Mouse (Mus musculus) liver, embryonic 14.5 days (tissue): ENCODE measurements around the gene Atg4d. TPM values are rescaled to one million over a fixed set of nuclear protein-coding genes. Genes with fewer than 3 reads are reported as not detected.
A peak's percentile ranks its signal among the peaks of the same experiment; 100 is the strongest.
"Not testable (repeated sequence)": the region's sequence is repeated elsewhere in the genome, so short reads cannot be mapped to it uniquely, and the experiment has no call there.

Experiments
- ATAC-seq: fragments of 200-750 bp; cut with Nextera tagmentation; 2 replicates; pipeline ENCODE4 v1.8.0; 2017; ENCODE audit warnings: moderate number of reproducible peaks, mild to moderate bottlenecking, moderate library complexity; ENCODE audit not compliant: insufficient read depth
- DNase-seq, 3 experiments: peaks; one replicate each; pipeline ENCODE4 v3.0.0-alpha.2; 2012 to 2013; ENCODE audit warnings: low read depth in 3 of 3, low spot score in 3 of 3
- H3K27ac ChIP-seq: fragments of 300-500 bp; sonication (generic); 2 replicates; pipeline ENCODE4 v1.5.1; 2014; ENCODE audit warnings: moderate library complexity, mild to moderate bottlenecking, control low read depth, inconsistent platforms
- H3K27me3 ChIP-seq: fragments of 300-500 bp; sonication (generic); 2 replicates; pipeline ENCODE4 v1.6.1; 2014; ENCODE audit warnings: mild to moderate bottlenecking, low read length, moderate library complexity; ENCODE audit not compliant: control insufficient read depth, insufficient read depth
- H3K36me3 ChIP-seq: fragments of 300-500 bp; sonication (generic); replicated peaks from 2 replicates; pipeline ENCODE4 v1.6.1; 2014; ENCODE audit warnings: low read depth; ENCODE audit not compliant: control insufficient read depth, insufficient read depth
- H3K4me1 ChIP-seq, 2 experiments: fragments of 200-500 bp in 1 of 2; fragments of 300-500 bp in 1 of 2; sonication (generic) in 1 of 2; replicated peaks; 2 replicates each; pipeline ENCODE4 v1.6.1; 2012 to 2014; ENCODE audit warnings: antibody characterized with exemption in 1 of 2, inconsistent platforms in 1 of 2, low read length in 1 of 2; ENCODE audit not compliant: control insufficient read depth in 2 of 2, insufficient read depth in 2 of 2
- H3K4me2 ChIP-seq: fragments of 300-500 bp; sonication (generic); 2 replicates; pipeline ENCODE4 v1.6.1; 2014; ENCODE audit warnings: low read depth, mild to moderate bottlenecking, control low read depth, moderate library complexity
- H3K4me3 ChIP-seq, 2 experiments: fragments of 200-500 bp in 1 of 2; fragments of 300-500 bp in 1 of 2; sonication (generic) in 1 of 2; 2 replicates each; pipeline ENCODE4 v1.5.1; 2012 to 2014; ENCODE audit warnings: low read depth in 2 of 2, low read length in 2 of 2, mild to moderate bottlenecking in 2 of 2, control low read depth in 1 of 2, inconsistent platforms in 1 of 2, moderate library complexity in 1 of 2; ENCODE audit not compliant: insufficient read depth in 1 of 2
- H3K9ac ChIP-seq: fragments of 300-500 bp; sonication (generic); replicated peaks from 2 replicates; pipeline ENCODE4 v1.6.1; 2014; ENCODE audit warnings: mild to moderate bottlenecking, control low read depth, moderate library complexity
- H3K9me3 ChIP-seq: fragments of 300-500 bp; sonication (generic); 2 replicates; pipeline ENCODE4 v1.6.1; 2016; ENCODE audit warnings: low read length, mixed read lengths; ENCODE audit not compliant: control insufficient read depth
- CTCF ChIP-seq: IDR thresholded peaks from 2 replicates; pipeline ENCODE4 v1.5.1; 2016; ENCODE audit warnings: antibody characterized with exemption, low read depth, control low read depth
- EP300 ChIP-seq: IDR thresholded peaks from 2 replicates; pipeline ENCODE4 v1.6.1; 2016; ENCODE audit warnings: antibody characterized with exemption, low read depth
- WGBS: fragments of 180-500 bp; shearing (Covaris S2); extraction: QIAGEN DNeasy Blood & Tissue Kit; methylation state at CpG from one replicate; pipeline ENCODE4 v1.1.7; 2014; ENCODE audit not compliant: insufficient replicate concordance; 5-methylcytosine and 5-hydroxymethylcytosine counted together
- polyA plus RNA-seq, 2 experiments: library from polyadenylated mRNA; depleted of rRNA in 1 of 2; stranded (reverse) in 1 of 2; unstranded in 1 of 2; fragments of >200 nt; fragmentation: Nextera tagmentation in 1 of 2; extraction: Ambion mirVana in 1 of 2; gene quantifications; 2 replicates each; pipeline versions ENCODE4 v1.2.1 to v1.2.3; 2012 to 2014

Gene Atg4d
- polyA plus RNA-seq, 2 experiments, result 38.9 to 69.3 TPM

DNA sequence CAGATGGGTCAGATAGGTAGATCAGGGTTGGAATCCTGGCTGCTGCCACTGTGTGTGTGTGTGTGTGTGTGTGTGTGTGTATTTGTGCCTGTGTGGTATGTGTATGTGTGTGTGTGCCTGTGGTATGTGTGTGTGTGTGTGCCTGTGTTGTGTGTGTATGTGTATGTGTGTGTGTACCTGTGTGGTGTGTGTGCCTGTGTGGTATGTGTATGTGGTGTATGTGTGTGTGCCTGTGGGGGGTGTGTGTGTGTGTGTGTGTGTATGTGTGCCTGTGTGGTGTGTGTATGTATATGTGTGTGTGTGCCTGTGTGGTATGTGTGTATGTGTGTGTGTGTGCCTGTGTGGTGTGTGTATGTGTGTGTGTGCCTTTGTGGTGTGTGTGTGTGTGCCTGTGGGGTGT is 10.4 kb upstream of the Atg4d start:
- H3K9ac ChIP-seq, result no peak overlapping the region
- H3K27me3 ChIP-seq, result peaks cover 19% of the 10 kb centered on the region
- H3K4me2 ChIP-seq, result no peak overlapping the region
- no peaks in the 10 kb centered on the region for H3K4me1 ChIP-seq
- no peak overlapping the region for H3K27ac ChIP-seq
- H3K36me3 ChIP-seq, result no peaks in the 10 kb centered on the region
- TF ChIP-seq CTCF (no peak), EP300 (no peak)
- no peak overlapping the region for H3K4me3 ChIP-seq
- DNase-seq (no peak), ATAC-seq (no peak)
- H3K9me3 ChIP-seq, result no peaks in the 10 kb centered on the region

DNA sequence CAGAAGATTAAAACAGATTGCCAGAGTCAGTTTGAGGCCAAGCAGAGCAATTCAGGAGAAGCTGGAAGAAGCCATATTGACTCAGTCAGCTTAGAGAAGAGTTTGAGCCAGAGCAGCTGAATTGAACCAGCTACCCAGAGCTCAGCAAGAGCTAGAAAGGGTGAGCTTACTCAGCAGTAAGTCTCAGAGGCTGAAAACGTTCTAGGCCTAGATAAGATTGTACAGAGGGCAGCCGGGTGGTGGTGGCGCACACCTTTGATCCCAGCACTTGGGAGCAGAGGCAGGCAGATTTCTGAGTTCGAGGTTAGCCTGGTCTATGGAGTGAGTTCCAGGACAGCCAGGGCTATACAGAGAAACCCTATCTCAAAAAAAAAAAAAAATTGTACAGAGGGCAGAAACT is 8.7 kb upstream of the Atg4d start:
- H3K4me2 ChIP-seq, H3K27me3 ChIP-seq, H3K9ac ChIP-seq, H3K27ac ChIP-seq, H3K4me3 ChIP-seq, DNase-seq, H3K36me3 ChIP-seq, H3K9me3 ChIP-seq, H3K4me1 ChIP-seq, ATAC-seq: not testable (repeated sequence)
- 34% methylated on average over 4 of the region's 4 CpGs for WGBS

DNA sequence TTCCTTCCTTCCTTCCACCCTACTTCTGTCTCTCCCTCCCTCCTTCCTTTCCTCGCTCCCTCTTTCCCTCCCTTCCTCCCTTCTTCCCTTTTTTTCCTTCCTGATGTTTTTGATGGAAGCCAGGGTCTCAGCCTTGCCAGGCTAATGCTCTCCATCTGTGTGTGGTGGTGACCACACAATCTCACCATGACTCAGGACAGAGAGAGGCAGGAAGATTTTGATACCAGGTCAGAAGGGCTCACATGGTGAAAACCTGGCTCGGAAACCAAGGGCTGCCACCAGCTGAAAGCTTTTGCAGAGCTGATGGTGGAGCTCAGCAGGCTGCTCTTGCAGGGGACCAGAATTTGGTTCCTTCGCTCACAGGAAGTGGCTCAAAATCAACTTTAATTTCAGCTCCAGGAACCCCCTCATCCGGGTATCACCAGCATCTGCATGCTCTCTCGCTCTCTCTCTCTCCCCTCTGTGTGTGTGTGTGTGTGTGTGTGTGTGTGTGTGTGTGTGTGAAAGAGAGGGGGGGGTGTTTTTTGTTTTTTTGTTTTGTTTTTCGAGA is 4.5 kb upstream of the Atg4d start:
- TF ChIP-seq EP300 (no peak), CTCF (no peak)
- H3K4me3 ChIP-seq, result no peak overlapping the region
- H3K27me3 ChIP-seq, result no peaks in the 10 kb centered on the region
- H3K27ac ChIP-seq, result no peak overlapping the region
- peaks cover 15 to 21% of the 10 kb centered on the region in 2 experiments for H3K4me1 ChIP-seq
- H3K36me3 ChIP-seq, result no peaks in the 10 kb centered on the region
- no peaks in the 10 kb centered on the region for H3K9me3 ChIP-seq
- WGBS, result 57% methylated on average over 6 of the region's 6 CpGs
- H3K4me2 ChIP-seq, result no peak overlapping the region
- ATAC-seq (no peak), DNase-seq (no peak)
- no peak overlapping the region for H3K9ac ChIP-seq

DNA sequence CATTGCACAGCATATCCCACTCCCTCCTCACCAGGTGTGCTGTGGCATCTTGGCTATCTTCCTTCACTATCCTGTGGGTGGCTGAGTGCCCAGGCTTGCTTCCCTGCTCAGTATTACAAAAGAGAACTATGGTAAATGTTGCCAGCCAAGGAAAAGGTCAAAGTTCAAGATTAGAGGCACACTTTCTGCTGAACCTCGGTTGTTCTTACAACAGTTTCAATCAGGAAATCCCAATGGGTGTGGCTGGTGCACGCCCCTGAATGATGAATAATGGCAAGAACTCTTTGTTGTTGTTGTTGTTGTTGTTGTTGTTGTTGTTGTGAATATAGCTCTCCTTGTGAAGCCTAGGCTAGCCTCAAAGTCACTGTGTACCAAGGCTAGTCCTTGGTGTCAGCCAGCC is 3.3 kb upstream of the Atg4d start:
- 24% methylated on average over 2 of the region's 2 CpGs for WGBS
- no peak for TF ChIP-seq CTCF
- no peak overlapping the region for H3K27ac ChIP-seq
- H3K9me3 ChIP-seq, result no peaks in the 10 kb centered on the region
- no peak overlapping the region for H3K4me2 ChIP-seq
- peaks cover 4% of the 10 kb centered on the region for H3K36me3 ChIP-seq
- ATAC-seq (no peak), DNase-seq (no peak)
- H3K4me3 ChIP-seq, result no peak overlapping the region
- no peaks in the 10 kb centered on the region for H3K27me3 ChIP-seq
- no peak overlapping the region for H3K9ac ChIP-seq
- H3K4me1 ChIP-seq, result peaks cover 22 to 32% of the 10 kb centered on the region in 2 experiments

DNA sequence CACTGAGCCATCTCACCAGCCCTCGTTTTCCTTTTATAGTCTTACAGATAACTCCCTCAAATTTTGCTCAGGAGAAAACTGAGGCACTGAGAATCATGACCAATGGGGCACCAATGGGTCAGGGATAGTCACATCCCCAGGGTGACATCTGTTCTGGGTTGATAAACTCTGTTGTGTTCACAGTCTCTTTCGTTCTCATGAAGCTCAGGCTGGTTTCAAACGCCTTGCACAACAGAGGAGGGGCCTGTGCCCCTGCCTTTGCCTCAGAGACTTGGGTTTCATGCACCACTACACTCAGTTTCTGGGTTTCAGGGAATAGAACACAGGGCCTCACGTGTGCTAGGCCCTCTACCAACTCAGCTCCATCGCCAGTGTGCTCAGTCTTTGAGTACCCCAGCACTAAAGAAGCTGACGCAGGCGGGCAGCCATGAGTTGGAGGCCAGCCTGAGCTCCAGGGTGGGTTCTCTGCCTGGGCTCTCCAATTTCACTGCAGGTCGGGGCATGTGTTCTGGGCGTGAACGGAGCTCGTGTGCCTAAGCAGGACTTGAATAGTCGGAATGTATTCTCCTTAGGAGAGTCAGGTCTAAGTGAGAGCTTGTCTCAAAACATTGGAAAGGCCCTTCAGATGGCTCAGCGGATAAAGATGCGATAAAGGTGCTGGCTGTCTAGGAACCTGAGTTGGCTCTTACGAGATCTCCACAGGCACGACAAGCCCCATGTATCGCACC is 657 bp upstream of the Atg4d start:
- ATAC-seq, result peak; percentile 77
- peak; percentile 86 to 92 (median 88) for DNase-seq
- peak overlapping the region; percentile 53 for H3K9ac ChIP-seq
- H3K4me2 ChIP-seq, result peak overlapping the region; percentile 77
- H3K4me3 ChIP-seq, result peak overlapping the region; percentile 62 to 98
- H3K9me3 ChIP-seq, result no peaks in the 10 kb centered on the region
- 9% methylated on average over 17 of the region's 17 CpGs for WGBS
- H3K27me3 ChIP-seq, result no peaks in the 10 kb centered on the region
- H3K27ac ChIP-seq, result peak overlapping the region; percentile 92
- peaks cover 30% of the 10 kb centered on the region for H3K36me3 ChIP-seq
- TF ChIP-seq CTCF, result no peak
- peak; percentile 76 for TF ChIP-seq EP300
- peaks cover 23 to 34% of the 10 kb centered on the region in 2 experiments for H3K4me1 ChIP-seq
